Mouse (Mus musculus) urinary bladder, postnatal 36 days (tissue): Measurements from ENCODE around the gene Asb6.

Source experiments
- DNase-seq, 2 experiments: peaks; one replicate each; pipeline ENCODE4 v3.0.0; 2022; ENCODE audit warnings: low spot score in 2 of 2, mixed read lengths in 1 of 2

Gene Asb6

DNA sequence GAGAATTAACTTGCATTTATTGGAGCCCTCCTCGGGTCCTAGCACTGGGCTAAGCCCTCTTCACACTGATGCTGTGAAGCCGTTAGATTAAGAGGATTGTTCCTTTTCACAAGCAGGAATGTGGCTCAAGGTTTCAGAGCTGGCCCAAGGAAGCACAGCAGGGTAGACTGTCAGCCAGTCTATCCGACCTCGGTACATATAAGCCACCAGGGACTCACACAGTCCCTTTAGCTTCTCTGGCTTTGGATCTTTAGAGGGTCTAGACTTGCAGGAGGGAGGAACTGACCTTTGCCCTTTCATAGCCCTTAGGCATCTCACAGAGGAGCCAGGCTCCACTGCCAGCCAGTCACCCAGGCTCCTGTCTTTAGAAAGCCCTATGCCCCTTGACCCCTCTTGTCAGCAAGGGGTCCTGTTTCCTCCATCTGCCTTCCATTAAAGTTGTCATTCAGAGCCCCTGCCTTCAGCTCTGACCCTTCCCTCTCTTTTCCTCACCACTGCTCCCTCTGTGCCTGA, at the start of gene Asb6:
Asb6 (minus strand) TSS at position 51 of the 513 bp plus-strand sequence.
- DNase-seq, result no peak

DNA sequence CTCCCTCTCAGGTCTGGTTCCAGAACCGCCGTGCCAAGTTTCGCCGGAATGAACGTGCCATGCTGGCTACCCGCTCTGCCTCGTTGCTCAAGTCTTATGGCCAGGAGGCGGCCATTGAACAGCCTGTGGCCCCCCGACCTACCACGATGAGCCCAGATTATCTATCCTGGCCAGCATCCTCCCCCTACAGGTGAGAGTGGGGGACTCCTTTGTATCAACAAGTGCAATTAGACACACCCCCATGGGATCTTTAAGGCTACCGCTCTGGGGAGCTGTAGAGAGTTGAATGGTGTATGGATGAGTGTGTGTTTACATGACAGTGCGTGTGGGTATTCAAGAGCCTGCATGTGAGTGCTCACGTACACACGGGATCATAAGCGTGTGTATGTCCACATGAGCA, 49.3 kb upstream of the Asb6 start:
- no peak for DNase-seq

DNA sequence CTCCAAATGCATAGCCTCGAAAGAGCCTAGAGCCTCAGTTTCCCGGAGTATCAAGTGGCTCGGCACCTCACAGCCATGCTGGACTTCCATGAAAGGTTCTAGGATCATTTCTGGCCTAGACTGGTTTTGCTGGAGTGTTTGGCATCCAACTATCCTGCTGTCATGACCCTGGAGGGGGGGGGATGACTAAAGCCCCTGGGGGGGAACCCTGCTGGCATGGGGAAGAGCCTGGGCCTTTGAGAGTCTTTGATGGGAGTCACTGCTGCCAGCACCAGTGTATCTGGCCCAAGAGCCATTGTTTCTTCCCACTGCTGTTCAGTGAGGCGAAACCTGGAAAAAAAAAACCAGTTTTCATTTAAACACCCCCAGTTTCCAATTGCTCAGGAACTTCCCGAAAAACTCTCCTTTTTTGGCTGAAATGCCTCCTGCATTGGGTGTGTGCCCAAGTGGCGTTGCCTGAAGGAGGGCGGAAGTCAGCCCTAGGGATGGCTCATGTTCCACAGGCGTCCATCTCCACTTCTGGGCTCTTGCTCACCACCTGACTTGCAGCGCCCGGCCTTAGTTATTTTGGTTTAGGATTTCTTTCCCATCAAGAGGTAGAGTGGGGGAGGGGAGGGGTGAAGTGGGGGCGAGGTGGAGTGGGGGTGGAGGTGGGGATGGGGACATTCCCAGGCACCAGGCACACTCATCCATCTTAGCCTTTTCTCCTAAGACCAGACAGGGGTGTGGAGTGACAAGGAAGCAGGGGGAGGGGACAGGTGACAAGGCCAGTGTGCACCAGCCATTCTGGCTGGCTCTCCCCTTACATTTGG, 45.7 kb upstream of the Asb6 start:
- peak in 1 of 2 experiments; percentile 40 for DNase-seq

DNA sequence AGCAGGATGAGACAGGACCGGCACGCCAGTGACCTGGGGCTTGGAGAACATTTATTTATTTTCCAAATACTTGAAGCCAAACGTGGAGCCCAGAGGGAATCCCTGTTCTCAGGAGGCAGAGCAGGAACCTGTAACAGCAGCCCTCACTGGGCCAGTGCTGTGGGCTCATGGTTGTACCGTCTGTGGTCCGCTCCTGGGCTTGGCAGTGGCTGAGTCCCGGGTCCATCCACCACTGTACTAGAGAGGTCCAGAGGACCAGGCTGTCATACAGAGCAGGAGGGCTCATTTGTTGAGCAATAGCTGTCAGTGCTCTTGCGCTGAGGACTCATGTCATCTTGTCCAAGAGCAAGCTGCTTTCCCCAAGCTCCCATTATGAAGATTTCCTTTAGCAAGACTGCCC, 45.0 kb upstream of the Asb6 start:
- DNase-seq, result no peak

DNA sequence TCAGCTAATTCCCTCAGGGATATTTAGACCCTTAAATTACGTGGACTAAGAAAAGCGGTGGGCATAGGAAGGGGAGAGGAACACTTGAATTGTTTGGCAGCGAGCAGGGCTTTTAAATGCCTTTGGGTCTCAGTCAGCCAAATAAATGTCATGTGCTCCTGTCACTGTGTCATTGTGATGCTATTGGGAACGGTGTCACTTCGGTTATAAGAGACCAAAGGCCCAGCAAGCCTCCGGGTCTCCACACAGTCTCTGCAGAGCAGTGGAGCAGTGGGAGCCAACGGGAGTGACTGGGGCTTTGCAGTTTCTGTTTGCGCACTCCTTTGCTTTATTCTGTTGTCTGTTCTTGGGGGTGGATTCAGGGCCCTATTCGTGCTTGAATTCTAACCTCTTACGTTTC, 44.3 kb upstream of the Asb6 start:
- DNase-seq, result no peak

DNA sequence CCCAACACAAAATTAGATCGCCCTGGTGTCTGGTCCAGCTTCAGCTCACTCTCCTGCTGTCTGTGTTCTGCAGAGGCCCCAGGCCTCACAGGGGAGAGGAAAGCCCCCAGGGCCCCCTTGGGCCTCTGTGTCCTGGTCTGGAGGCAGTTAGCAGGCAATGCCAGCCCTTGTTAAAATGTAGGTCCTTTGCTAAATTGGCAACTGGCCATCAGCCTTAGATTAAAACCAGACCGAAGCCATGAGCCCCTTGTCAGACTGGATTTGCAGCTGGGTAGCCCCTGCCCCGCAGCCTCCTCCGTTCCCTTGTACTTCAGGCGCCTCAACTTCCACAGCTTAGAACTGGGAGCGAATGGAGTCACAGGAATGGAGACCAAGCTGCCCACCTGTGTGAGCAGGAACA, 42.5 kb upstream of the Asb6 start:
- DNase-seq, result no peak

DNA sequence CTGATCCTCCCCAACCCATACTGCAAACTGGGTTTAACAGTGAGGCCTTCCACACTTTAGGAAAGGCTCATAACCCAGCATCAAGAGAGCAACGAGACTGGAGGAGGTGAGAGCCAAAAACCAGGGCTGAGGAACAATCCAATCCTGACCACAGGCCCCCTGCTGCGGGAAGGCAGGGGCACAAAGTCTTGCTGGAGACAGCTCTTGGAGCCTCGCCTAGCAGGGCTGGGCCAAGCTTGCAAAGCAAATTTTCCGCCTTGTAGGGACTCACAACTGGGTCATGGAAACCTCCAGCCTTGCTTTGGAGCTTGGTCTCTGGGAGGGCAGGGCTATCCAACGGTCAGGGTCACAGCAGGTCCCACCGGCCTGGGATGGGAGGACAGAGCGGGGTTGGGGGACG, 40.7 kb upstream of the Asb6 start:
- DNase-seq, result peak in 1 of 2 experiments; percentile 29

DNA sequence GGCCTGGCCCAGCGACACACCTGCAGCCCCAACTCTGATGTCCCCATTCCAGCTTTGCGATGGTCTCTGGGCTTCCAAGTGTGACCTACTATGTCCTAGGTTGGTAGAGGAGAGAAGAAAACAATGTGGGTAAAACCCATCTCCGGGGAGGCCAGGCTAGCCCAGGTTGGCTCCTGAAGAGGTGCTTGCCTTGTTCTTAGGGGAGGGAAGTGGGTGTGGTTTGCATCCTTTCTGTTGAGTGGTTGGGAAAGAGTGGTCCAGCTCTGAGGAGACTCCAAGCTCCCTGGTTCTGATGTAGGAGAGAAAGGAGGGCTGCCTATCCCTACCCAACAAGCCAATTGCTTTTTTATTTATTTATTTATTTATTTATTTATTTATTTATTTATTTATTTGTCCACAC, 35.3 kb upstream of the Asb6 start:
- no peak for DNase-seq

DNA sequence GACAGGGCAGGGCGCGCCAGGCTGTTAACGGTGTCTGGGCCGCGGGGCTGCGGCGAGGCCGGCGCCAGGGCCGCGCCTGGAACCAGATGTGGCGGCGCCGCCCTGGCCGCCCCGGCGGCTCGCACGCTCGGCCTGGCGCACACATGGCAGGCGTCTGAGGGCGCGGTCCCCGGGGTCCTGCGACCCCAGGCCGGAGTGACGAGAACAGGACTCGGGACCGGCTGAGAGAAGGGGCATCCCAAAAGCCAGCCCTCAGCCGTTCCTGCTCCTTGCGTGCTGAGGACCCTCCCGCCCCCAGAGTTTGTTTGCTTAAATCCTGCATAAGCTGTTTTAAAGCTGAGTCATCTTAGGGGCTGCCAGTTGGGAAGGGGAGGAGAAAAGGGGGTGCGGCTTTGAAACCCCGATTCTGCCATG, 34.8 kb upstream of the Asb6 start:
- DNase-seq, result peak; percentile 34 to 41

DNA sequence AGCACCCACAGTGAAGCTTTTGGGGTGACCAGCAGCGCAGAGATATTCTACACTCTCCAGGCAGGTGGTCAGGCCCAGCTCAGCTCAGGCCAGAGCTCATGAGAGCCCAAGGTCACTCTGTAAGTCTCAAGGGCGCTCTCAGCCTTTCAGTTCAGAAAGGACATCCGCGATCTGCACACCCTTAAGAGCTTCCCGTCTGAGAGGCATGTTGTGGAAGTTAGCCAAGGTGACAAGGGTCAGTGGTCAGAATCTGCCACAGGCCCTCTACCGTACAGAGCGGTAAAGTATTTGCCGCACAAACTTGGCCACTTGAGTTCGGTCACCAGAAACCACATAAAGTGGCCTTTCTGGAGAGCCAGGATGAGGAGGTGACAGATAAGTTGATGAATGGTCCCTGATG, 33.4 kb upstream of the Asb6 start:
- DNase-seq, result no peak

DNA sequence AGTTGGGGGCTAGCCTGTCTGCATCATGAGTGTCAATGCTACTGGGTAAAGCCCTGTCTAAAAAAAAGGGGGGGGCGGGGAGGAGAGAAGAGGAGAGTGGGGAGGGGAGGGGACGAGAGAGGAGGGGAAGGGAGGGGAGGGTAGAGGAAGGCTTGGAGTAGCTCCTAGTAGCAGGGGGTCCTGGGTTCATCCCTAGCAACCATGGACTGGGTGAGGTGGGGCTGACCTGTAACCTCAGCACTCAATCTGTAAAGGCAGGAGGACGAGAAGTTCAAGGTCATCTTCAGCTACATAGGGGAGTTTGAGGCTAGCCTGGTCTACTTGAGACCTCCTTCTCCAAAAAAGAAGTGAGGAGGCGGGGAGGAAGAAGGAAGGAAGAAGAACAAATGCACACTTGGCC, 31.9 kb upstream of the Asb6 start:
- no peak for DNase-seq

DNA sequence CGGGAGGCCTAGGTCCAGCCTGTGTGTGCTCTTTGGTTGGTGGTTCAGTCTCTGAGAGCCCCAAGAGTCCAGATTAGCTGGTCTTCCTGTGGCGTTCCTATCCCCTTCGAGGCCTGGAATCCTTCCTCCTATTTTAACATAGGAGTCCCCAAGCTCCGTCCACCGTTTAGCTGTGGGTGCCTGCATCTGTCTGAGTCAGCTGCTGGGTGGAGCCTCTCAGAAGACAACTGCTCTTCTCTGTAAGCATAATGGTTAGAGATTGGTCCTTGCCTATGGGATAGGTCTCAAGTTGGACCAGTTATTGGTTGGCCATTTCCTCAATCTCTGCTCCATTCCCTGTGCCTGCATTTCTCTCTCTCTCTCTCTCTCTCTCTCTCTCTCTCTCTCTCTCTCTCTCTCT, 29.6 kb upstream of the Asb6 start:
- no peak for DNase-seq

DNA sequence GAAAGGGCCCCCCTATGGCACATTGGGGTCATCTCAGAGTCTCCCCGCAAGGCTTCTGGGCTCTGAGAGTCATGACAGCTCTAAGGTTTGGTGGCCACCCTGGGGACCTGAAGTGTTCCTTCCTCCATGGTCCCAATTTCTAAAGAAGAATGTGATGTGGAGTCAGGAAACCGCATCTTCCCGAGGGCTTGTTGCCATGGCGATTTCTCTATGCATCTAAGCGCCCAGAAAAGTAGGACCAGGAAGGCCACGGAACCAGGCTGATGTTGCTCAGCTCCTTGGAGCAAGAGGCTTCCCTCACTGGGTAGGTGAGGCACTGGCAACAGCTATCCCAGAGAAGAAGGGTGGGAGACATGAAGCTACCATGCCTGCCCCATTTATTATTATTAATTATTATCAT, 26.9 kb upstream of the Asb6 start:
- no peak for DNase-seq

DNA sequence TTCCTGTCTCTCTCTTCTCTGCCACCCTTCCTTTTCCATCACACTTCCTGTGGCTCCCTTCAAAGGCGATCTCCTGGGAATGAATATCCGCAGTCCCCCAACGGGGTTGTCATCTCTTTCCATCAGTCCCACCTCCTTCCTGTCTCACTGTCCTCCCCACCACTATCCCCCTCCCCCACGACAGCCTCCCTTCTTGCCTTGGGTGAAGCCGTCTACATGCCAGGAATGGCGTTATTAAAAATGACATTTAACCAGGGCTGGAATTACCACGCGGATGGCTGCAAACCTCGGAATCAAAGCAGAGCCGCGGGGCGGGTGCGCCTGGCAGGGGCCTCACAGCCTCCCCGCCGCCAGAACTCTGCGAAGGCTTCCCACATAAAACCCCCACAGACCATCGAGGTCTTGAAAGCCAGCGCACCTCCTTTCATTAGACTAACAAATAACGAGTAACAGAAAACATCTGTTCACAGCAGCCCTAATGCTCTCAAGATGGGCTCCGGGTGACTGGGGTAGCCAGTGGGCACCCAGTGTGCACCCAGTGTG, 22.7 kb upstream of the Asb6 start:
- no peak for DNase-seq

DNA sequence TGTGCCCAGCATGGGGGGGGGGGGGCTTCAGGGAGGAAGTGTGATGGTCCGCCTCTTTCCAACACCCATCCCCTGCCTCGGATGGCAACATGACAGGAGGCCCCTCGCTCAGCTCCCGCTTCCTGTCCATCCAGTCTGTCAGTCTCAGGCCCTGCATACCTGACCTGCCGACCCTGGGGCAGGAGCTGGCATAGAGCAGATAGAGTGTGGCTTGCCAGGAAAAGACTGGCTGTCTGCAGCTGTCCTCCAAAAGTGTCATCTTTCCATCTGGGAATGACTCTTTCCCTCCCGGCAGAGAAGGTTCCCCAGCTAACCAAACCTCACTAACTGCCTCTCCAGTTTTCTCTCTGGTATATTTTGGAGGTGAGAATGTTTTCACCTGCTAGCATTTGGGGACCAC, 20.4 kb upstream of the Asb6 start:
- DNase-seq, result no peak

DNA sequence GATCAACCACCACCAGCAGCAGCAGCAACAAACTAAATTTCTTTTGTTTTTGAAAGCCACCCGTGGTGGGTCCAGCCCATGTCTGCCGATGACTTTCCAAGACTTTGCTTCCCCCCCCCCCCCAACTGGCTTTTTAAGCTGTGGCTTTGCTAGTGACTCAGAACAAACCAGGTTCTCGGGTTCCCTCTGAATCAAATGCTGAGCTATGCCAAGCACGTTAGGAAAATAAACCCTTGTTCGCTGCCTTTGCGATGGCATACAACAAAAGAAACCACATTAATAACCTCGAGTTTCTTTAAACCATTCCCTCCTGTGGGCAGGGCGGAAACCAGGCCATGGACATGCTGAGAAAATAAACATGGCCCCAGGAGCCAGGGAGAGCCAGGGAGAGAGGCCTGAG, 18.1 kb upstream of the Asb6 start:
- DNase-seq, result no peak

DNA sequence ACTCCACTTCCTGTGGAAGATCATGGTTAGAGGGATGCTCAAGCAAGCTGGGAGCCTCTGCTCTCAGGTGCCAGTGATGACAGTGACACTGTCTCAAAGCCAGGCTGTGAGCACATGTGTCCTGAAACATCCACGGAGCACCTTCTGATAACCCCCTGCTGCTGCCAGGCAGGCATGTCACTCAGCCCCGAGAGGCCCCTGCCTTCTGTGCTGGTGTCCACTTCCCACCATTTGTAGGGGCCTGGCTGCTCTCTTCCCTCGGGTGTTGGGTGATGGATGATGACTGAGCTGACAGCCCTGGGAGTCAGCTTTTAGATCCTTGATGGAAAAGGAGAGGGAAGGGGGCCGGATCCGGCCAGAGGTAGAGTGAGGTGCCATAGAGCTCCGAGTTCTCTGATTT, 16.6 kb upstream of the Asb6 start:
- DNase-seq, result no peak

DNA sequence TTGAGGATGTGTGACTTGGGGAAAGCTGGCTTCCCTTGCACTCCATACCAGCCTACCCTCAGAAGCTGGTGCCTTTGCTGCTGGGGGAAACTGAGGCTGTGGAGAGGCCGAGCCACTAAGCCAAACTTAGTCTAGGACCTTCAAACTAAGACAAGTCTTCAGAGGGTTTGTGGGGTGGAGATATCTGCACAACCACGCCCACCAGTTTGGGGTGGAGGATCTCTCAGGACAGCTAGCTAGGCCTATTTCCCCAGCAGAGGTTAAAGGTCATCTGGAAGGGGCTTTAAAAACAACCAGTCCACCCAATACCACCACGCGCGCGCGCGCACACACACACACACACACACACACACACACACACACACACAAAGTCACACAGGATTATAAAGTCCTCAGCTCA, 16.1 kb upstream of the Asb6 start:
- no peak for DNase-seq

DNA sequence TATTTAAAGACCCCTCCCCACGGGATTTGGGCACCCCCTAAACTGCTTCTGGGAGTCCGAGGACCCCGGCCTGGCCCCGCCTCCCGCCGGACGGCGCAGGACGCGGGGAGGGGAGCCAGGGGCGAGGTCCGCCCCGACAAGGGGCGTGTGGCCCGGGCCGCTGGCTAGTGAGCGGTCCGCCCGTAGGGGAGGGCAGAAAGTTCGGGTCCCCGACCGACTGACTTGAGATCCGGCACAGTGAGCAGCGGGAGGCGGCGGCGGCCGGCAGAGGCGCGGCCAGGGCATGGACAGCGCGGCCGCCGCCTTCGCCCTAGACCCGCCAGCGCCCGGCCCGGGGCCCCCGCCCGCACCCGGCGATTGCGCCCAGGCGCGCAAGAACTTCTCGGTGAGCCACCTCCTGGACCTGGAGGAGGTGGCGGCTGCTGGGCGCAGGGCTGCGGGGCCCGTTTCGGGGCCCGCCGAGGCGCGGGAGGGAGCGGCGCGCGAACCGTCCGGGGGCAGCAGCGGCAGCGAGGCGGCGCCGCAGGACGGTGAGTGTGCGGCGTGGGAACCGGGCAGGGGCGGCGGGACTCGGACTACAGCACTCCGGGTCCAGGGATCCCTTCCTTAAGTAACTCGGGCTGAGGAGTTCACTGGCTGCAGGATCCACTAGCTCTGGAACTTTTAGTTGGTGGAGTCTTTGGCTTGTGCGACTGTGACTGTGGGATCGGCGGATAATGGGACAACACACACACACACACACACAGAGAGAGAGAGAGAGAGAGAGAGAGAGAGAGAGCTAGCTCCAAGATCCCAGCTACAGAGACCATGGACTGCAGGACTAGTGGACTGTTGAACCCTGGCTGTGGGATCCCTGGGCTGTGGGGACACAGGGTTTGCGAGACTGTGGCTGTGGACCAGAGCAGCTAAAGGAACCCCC, 15.3 kb upstream of the Asb6 start:
- peak in 1 of 2 experiments; percentile 22 for DNase-seq

DNA sequence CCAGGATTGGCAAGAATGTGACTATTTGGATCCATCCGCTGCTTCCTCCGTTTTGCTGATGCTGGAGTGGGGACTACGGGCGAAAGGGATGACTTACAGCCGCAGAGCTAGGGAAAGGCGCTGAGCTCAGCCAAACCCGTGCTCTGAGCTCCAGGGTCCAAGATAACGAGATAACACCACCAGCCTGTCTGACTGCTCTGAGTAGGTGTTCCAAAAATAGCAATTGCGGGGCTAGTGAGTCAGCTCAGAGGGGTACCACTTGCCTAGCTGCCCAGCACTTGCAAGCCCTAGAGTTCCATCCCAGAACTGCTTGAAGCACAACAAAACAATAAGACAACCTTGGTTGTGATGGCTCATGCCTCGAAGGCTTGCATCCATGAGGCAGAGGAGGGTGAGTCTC, 12.5 kb upstream of the Asb6 start:
- no peak for DNase-seq

DNA sequence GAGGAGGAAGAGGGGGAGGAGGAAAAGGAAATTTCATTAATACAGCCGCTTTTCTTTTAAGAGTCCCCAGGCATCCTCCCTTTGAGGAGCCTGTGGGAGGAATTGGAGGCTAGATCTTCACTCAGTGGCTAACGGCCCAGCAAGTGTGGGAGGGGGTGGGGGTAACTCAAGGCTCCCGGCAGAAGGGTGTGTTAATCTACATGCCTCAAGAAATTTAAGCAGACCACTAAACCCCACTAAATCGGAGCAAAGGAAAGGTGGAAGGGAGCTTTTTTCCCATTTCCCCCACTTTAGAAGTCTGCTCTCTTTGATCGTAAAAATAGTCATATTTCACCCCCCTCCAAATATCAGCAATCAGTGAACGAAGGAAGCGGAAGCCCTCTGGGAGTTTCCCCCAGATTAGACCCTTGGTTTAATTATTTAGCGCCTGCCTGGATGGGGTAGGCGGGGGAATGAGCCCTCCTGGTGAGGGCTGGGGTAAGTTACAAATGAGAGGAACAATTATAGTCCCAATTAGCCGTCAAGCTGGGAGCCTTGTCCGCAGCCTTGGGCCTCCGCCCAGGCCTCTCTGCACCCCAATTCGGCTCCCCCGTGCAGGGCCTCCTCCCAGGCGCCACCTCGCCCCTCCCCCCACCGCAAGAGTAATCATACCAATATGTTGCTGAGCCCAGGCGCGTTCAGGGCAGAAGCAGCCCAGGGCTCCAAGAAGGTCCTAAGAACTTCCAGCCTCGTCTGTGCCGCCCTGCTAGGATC, 6.3 kb upstream of the Asb6 start:
- no peak for DNase-seq
